Mouse (Mus musculus) limb, embryonic 11.5 days (tissue): ENCODE results near the gene Hk3. TPM values are rescaled to one million over a fixed set of nuclear protein-coding genes. Genes with fewer than 3 reads are reported as not detected.
A peak's percentile ranks its signal among the peaks of the same experiment; 100 is the strongest.

Experiments used
- ATAC-seq: fragments of 200-750 bp; cut with Nextera tagmentation; 2 replicates; pipeline ENCODE4 v1.8.0; 2017; ENCODE audit warnings: low read depth; ENCODE audit not compliant: insufficient number of reproducible peaks, low FRiP score, low TSS enrichment
- DNase-seq: peaks from one replicate; pipeline ENCODE4 v3.0.0-alpha.2; 2015; ENCODE audit warnings: low spot score
- H3K27ac ChIP-seq: fragments of 300-500 bp; sonication (generic); replicated peaks from 2 replicates; pipeline ENCODE4 v1.5.1; 2014; ENCODE audit warnings: low read depth, mild to moderate bottlenecking, low read length
- H3K27me3 ChIP-seq: fragments of 300-500 bp; sonication (generic); 2 replicates; pipeline ENCODE4 v1.6.1; 2014; ENCODE audit warnings: mild to moderate bottlenecking, low read length, mixed read lengths; ENCODE audit not compliant: control insufficient read depth, insufficient read depth
- H3K36me3 ChIP-seq: fragments of 300-500 bp; sonication (generic); 2 replicates; pipeline ENCODE4 v1.6.1; 2014; ENCODE audit warnings: mild to moderate bottlenecking, low read length, moderate library complexity, mixed read lengths; ENCODE audit not compliant: control insufficient read depth, insufficient read depth
- H3K4me1 ChIP-seq: fragments of 300-500 bp; sonication (generic); 2 replicates; pipeline ENCODE4 v1.6.1; 2014; ENCODE audit warnings: low read length, mixed read lengths; ENCODE audit not compliant: control insufficient read depth, insufficient read depth
- H3K4me2 ChIP-seq: fragments of 300-500 bp; sonication (generic); 2 replicates; pipeline ENCODE4 v1.6.1; 2014; ENCODE audit warnings: low read depth, mild to moderate bottlenecking, moderate library complexity; ENCODE audit not compliant: severe bottlenecking
- H3K4me3 ChIP-seq: fragments of 300-500 bp; sonication (generic); 2 replicates; pipeline ENCODE4 v1.5.1; 2014; ENCODE audit warnings: low read depth, low read length
- H3K9ac ChIP-seq: fragments of 300-500 bp; sonication (generic); 2 replicates; pipeline ENCODE4 v1.6.1; 2014; ENCODE audit warnings: mild to moderate bottlenecking, low read length
- H3K9me3 ChIP-seq: fragments of 300-500 bp; sonication (generic); 2 replicates; pipeline ENCODE4 v1.6.1; 2016; ENCODE audit warnings: low read length; ENCODE audit not compliant: control insufficient read depth
- WGBS: fragments of 180-500 bp; shearing (Covaris S2); extraction: QIAGEN DNeasy Blood & Tissue Kit; methylation state at CpG from one replicate; pipeline ENCODE4 v1.1.7; 2014; 5-methylcytosine and 5-hydroxymethylcytosine counted together
- polyA plus RNA-seq: library from polyadenylated mRNA; unstranded; fragments of >200 nt; fragmentation: Nextera tagmentation; extraction: Ambion mirVana; gene quantifications from 2 replicates; pipeline ENCODE4 v1.2.1, GENCODE M21; 2014

Hk3 gene
- polyA plus RNA-seq, 1 experiment from 2014 or later, result 0.51 TPM

- Histone ChIP-seq H3K9ac (no peak overlapping the region), H3K27ac (no peak overlapping the region), H3K4me3 (no peak overlapping the region), H3K9me3 (no peaks in the 10 kb centered on the region), H3K4me1 (no peaks in the 10 kb centered on the region), H3K36me3 (no peaks in the 10 kb centered on the region), H3K27me3 (no peaks in the 10 kb centered on the region), H3K4me2 (no peak overlapping the region)
- DNase-seq (no peak), ATAC-seq (no peak)
- 90% methylated on average over 4 of the region's 4 CpGs for WGBS
These were observed 1.1 kb downstream of the Hk3 start for GRCm38 (mm10) chr13:55020051-55020450.

- no peak overlapping the region for H3K9ac ChIP-seq
- H3K27me3 ChIP-seq, result no peaks in the 10 kb centered on the region
- no peak overlapping the region for H3K27ac ChIP-seq
- no peak for DNase-seq
- H3K4me3 ChIP-seq, result no peak overlapping the region
- H3K36me3 ChIP-seq, result no peaks in the 10 kb centered on the region
- no peak overlapping the region for H3K4me2 ChIP-seq
- no peaks in the 10 kb centered on the region for H3K4me1 ChIP-seq
- 60% methylated on average over 3 of the region's 3 CpGs for WGBS
- H3K9me3 ChIP-seq, result no peaks in the 10 kb centered on the region
- ATAC-seq, result no peak
These were observed 2.0 kb downstream of the Hk3 start for GRCm38 (mm10) chr13:55019181-55019580.

GRCm38 (mm10) chr13:55018700-55019099 lies 2.5 kb downstream of the Hk3 start:
- no peaks in the 10 kb centered on the region for H3K27me3 ChIP-seq
- H3K4me1 ChIP-seq, result no peaks in the 10 kb centered on the region
- H3K36me3 ChIP-seq, result no peaks in the 10 kb centered on the region
- DNase-seq (no peak), ATAC-seq (no peak)
- H3K9me3 ChIP-seq, result no peaks in the 10 kb centered on the region
- no peak overlapping the region for H3K4me3 ChIP-seq
- 89% methylated on average over 9 of the region's 9 CpGs for WGBS
- no peak overlapping the region for H3K9ac ChIP-seq
- H3K4me2 ChIP-seq, result no peak overlapping the region
- no peak overlapping the region for H3K27ac ChIP-seq

DNA sequence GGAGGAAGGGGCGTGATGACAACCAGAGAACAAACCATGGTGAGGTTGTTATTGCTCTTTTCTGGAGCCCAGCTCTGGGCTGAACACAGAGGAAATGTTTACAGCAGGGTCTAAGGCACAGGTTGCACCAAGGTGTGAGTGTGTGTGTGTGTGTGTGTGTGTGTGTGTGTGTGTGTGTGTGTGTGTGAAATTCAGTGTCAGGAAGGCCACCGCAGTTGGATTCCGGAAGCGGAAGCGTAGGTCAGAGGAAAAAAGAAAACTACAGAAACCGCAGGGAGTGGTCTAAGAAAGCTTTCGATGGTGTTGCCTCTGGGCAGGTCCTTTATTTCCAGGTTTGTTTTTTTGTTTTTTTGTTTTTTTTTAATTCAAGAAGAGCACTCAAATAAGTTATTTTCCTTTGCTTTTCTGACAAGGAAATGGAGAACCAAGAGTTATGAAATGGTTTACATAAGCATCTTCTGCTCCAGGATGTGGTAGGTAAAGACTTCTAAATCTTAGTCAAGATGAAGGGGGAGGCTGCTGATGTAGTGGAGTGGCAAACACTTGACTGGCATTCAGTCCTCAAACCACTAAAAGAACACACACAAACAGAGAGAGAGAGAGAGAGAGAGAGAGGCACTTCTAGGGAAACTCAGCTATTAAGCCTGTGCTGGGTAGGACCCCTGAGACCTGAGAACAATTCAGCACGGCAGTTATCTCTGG lies 3.1 kb downstream of the Hk3 start:
- no peak overlapping the region for H3K4me3 ChIP-seq
- H3K27ac ChIP-seq, result no peak overlapping the region
- H3K9ac ChIP-seq, result no peak overlapping the region
- 86% methylated on average over 8 of the region's 8 CpGs for WGBS
- H3K4me1 ChIP-seq, result no peaks in the 10 kb centered on the region
- no peaks in the 10 kb centered on the region for H3K27me3 ChIP-seq
- no peaks in the 10 kb centered on the region for H3K36me3 ChIP-seq
- DNase-seq (no peak), ATAC-seq (no peak)
- H3K9me3 ChIP-seq, result no peaks in the 10 kb centered on the region
- H3K4me2 ChIP-seq, result no peak overlapping the region

DNA sequence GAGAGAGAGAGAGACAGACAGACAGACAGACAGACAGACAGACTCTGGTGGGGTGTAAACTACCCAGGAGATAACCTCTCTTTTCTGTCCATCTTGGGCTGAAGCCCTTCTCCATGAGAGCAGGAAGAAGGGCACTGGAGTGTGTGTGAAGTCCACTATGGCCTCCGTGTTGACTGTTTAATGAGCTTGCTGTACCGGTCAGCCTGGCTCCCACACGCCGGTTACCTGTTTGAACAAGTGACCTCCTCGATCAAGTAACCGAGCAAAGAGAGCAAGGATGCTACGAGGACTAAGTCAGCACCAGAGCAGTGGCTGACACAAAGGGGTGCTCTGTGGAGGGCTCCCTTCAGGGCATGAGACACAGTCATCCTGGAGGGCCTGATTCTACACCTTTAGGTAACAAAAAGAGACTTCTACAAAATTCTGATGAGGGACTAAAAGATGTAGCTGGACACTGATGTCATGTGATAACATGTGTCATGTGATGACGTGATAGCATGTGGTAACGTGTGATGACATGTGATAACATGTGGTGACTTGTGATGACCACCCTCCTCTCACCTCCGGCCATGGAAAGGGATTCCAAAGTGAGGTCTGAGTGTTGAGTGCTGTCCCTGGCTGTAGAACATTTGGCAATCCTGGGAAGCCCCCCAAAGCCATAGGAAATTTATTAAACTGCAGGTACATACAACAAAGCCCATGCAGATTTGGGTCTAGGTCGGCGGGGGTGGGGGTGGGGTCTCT lies 3.9 kb downstream of the Hk3 start:
- H3K9ac ChIP-seq, result no peak overlapping the region
- H3K4me1 ChIP-seq, result 0 out of 2 replicates have a peak, but pooled peaks cover under 1% of the 10 kb centered on the region
- no peak for ATAC-seq
- H3K4me3 ChIP-seq, result no peak overlapping the region
- 85% methylated on average over 12 of the region's 12 CpGs for WGBS
- H3K36me3 ChIP-seq, result no peaks in the 10 kb centered on the region
- H3K9me3 ChIP-seq, result no peaks in the 10 kb centered on the region
- H3K27me3 ChIP-seq, result no peaks in the 10 kb centered on the region
- H3K27ac ChIP-seq, result no peak overlapping the region
- no peak overlapping the region for H3K4me2 ChIP-seq
- no peak for DNase-seq

GRCm38 (mm10) chr13:55014451-55014850 lies 6.7 kb downstream of the Hk3 start:
- H3K27ac ChIP-seq, result no peak overlapping the region
- 0 out of 2 replicates have a peak, but pooled peaks cover 5% of the 10 kb centered on the region for H3K4me1 ChIP-seq
- H3K9ac ChIP-seq, result no peak overlapping the region
- H3K4me2 ChIP-seq, result no peak overlapping the region
- H3K27me3 ChIP-seq, result no peaks in the 10 kb centered on the region
- WGBS, result 74% methylated on average over 9 of the region's 9 CpGs
- no peak for DNase-seq
- H3K9me3 ChIP-seq, result no peaks in the 10 kb centered on the region
- no peak overlapping the region for H3K4me3 ChIP-seq
- ATAC-seq, result no peak
- H3K36me3 ChIP-seq, result no peaks in the 10 kb centered on the region

DNA sequence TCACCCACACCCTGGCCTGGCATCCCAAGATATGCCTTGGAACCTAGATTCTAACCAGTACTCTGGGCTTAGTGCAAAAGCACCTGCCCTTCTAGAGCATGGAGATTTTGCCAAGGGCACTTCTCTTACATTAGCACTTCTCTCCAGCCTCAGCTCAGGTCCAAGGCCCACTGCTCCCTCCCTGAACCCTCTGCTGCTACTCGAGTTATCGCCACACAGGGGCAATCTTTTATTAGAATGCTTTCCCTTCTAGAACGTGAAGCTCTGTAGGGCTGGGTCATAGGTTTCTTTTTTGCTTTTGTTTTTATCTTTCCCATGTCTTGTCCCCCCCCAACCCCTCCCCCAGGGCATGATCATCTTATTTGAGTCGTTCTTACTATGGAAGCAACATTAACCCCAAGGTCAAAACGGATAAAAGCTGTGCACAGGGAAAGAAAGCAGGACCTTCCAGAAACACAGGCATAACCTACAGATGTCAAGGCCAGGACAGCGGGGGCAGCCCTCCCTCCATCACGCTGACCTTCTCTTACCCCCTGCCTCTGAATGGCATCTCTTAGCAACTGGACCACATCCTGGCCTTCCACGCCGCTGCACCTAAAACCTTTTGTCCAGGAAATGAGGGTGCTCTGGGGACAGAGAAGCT lies 7.4 kb downstream of the Hk3 start:
- no peak overlapping the region for H3K27ac ChIP-seq

DNA sequence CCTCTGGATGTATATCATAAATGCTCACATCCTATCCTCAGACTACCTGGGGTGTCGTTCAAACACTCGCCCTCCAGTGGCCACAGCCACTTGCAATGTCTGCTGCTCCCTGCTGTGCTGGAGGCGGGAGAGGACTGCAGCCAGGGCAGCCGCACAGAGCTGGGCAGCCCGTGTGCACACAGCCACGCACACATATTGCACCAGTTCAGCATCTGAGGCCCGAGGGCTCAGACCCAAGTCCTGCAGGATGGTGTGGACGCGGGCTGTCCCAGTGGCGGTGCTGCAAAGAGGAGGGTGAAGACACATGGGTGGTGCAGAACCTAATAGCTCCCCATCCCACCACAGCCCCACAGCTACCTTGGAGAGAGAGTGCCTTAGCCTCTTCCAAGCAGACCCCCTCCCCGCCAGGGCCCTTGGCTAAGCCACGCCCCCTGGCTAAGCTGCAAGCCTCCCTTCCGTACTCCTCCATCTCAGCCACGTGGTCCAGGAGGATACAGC lies 9.2 kb downstream of the Hk3 start:
- Histone ChIP-seq H3K4me3 (no peak overlapping the region), H3K4me2 (peak overlapping the region; percentile 22), H3K36me3 (no peaks in the 10 kb centered on the region), H3K4me1 (0 out of 2 replicates have a peak, but pooled peaks cover 5% of the 10 kb centered on the region), H3K9ac (no peak overlapping the region), H3K27me3 (no peaks in the 10 kb centered on the region), H3K27ac (no peak overlapping the region), H3K9me3 (no peaks in the 10 kb centered on the region)
- WGBS, result 5% methylated on average over 14 of the region's 14 CpGs
- DNase-seq, result peak; percentile 39
- no peak for ATAC-seq

More for the DNA sequence above, 7.4 kb downstream of the Hk3 start:
- 39% methylated on average over 9 of the region's 9 CpGs for WGBS
- H3K36me3 ChIP-seq, result no peaks in the 10 kb centered on the region
- 0 out of 2 replicates have a peak, but pooled peaks cover 5% of the 10 kb centered on the region for H3K4me1 ChIP-seq
- DNase-seq (no peak), ATAC-seq (no peak)
- H3K27me3 ChIP-seq, result no peaks in the 10 kb centered on the region
- no peaks in the 10 kb centered on the region for H3K9me3 ChIP-seq
- no peak overlapping the region for H3K9ac ChIP-seq
- H3K4me3 ChIP-seq, result no peak overlapping the region
- H3K4me2 ChIP-seq, result no peak overlapping the region
